Mouse (Mus musculus): ENCODE measurements around the gene Chst13. TPM values are rescaled to one million over a fixed set of nuclear protein-coding genes. Genes with fewer than 3 reads are reported as not detected.
A peak's percentile ranks its signal among the peaks of the same experiment; 100 is the strongest.

Gene Chst13
- total RNA-seq (2021) = not detected

DNA sequence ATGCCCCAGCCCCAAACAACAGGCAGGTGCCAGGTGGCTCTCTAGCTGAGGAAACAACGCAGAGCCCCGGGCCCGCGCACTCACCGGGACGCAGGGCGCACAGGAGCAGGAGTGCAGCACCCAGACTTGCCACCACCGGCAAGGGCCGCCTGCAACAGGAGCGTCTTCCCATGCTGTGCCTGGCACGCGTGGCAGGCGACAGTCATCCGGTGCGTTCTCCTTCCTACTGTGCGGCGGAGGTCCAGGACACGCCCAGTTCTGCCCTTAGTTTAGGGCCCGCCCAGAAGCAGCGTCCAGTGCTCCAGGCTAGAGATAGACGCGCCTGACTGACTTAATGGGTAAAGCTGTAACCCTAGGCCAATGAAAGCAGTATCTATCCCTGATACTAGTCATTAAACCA, at the start of gene Chst13:
Chst13 (minus strand) TSS at position 195 of the 400 bp plus-strand sequence.
- intact Hi-C loops (cut with DNase I) = loop anchor here (10.0 kb wide), 1 partner anchor 640 kb away; no protein-coding TSS in a partner anchor
- DNase-seq = peak; percentile 18 to 35

DNA sequence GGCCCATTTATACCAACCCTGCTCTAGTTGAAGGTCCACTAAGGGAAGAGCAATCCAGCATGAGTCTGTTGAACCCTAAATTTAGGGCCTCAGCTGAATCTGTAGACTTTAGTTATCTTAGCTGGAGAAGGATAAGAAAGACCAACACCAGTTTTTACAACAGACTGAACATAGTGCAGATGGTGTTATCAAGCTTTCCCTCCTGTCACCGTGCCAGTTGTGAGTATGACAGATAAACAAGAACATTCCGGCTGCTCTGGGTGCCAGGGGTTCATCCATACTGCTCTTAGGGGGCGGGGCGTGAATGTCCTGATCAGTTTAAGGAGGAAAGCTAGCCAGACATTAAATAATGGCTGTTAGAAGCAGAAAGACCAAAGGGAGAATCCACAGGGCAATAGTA, 49.7 kb upstream of the Chst13 start:
- intact Hi-C loops (cut with DNase I) = loop anchor here (5.0 kb wide), 1 partner anchor 48 kb away; no protein-coding TSS in a partner anchor
- DNase-seq = no peak

DNA sequence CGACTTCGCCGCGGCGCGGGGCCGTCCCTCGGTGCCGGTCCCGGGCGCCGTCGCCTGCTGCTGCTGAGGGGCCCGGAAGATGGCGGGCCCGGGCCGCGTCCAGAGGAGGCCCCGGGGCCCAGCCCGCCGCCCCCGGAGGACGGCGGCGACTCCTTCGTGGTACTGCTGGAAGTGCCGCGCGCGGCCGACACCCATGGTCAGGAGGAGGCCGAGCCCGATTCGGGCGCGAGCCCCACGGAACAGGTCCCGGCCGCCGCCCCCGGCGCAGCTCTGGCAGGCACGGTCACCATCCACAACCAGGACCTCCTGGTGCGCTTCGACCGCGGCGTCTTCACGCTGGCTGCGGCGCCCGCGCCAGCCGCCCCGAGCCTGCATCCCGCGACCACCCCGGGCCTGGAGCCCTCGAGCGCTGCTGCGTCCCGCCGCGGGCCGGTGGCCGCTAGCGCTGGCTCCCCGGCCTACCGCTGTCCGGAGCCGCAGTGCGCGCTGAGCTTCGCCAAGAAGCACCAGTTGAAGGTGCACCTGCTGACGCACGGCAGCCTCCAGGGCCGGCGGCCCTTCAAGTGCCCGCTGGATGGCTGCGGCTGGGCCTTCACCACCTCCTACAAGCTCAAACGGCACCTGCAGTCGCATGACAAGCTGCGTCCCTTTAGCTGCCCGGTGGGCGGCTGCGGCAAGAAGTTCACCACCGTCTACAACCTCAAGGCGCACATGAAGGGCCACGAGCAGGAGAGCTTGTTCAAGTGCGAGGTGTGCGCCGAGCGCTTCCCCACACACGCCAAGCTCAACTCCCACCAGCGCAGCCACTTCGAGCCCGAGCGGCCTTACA, 45.0 kb upstream of the Chst13 start:
- peak; percentile 46 to 50 for DNase-seq
- intact Hi-C loops (cut with DNase I) = loop anchor here (5.0 kb wide), 1 partner anchor 52 kb away; no protein-coding TSS in a partner anchor

DNA sequence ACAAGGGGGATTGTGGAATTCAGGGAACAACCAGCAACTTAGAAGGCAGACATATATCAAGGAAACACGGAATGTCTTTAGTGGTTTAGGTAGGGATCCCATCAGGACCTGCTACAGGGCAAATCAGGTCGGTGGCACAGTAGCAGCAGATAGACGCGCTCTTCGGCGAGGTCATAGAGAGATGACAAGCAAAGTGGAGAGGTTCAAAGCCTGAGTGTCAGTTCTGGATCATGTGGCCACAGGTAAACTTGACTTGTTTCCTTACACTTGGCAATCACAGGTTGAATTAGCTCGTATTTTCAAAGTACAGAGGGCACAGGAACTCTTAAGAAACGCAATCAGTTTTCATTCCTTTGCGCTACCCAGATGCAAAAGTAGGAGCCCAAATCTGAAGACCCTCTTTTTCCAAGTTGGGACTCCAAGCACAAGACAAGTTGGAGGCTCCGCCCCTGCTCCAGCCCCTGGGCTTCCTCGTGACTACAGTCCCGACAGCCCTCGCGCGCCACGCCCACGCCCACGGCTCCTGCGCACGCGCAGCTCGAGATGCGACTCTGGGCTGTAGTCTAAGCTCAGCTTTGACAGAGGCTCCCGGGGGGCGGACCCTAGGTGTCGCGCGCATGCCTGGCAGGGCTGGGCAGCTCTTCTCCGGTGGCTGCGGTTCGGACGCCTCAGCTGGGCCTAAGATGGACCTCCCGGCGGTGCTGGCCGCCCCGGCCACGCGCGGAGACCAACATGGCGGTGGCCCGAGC, 44.2 kb upstream of the Chst13 start, which contains the start of gene Zxdc:
Zxdc (plus strand) TSS at position 517 of the 749 bp plus-strand sequence.
- DNase-seq = peak; percentile 99 to 100
- intact Hi-C loops (cut with DNase I) = no loop called here

DNA sequence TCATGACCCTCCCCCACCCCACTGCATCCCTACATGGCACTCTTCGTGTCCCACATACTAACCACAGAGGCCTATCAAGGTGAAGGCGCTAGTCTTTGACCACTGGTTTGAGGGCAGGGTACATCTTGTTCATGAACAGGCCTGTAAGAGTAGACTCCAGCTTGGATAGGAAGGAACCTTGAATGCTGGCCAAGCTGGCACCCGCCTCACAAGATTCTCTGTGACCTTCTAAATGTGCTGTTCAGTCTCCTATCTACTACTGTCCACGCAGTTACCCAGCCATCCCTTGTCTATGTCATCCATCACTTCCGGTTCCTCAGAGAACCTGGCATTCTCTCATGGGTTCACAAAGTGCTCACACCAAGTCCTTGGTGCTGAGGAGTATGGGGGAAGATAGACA, 38.3 kb upstream of the Chst13 start:
- intact Hi-C loops (cut with DNase I) = no loop called here
- DNase-seq = no peak

GRCm38 (mm10) chr6:90360922-90361614, 36.1 kb upstream of the Chst13 start:
- intact Hi-C loops (cut with DNase I) = no loop called here
- peak in 1 of 2 experiments; percentile 23 for DNase-seq

DNA sequence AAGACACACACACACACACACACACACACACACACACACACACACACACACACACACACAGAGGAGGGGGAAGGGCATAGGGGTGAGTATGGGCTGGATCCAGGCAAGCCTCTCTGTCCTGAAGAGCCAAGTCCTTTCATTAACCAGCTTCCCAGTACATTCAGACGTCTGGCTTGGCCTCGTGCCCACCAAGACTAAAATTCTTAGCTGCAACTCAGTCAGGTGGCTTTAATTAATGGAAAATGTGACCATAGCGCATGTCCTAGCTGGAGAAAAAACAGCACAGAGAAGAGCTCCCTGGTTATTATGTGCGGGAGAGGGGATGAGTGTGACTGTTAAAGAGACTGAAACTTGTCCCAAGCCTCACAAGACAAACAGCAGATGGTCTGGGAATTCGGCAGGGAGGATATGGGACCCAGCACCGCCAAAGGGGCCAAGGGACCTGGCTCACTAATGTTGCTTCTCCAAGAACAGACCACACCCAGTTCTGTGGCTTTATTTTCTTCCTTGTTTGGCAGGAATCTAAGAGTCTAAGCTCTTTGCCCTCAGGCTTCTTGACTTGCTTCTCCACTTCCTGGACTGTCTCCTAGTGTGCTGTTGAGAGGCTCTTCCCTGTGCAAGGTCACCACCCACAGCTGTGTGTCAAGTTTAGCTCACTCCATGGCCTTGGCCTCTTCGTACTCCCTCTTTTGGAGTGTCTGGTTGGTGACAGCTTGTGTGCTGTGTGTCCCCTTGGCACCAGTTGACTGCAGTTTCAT, 35.2 kb upstream of the Chst13 start:
- intact Hi-C loops (cut with DNase I) = no loop called here
- DNase-seq = peak; percentile 65

GRCm38 (mm10) chr6:90359445-90359844, 34.5 kb upstream of the Chst13 start:
- DNase-seq = no peak
- intact Hi-C loops (cut with DNase I) = no loop called here

- peak; percentile 9 to 20 for DNase-seq
- intact Hi-C loops (cut with DNase I) = no loop called here
These were observed 33.2 kb upstream of the Chst13 start for GRCm38 (mm10) chr6:90358142-90358541.

GRCm38 (mm10) chr6:90350011-90350410, 25.0 kb upstream of the Chst13 start:
- intact Hi-C loops (cut with DNase I) = no loop called here
- no peak for DNase-seq

DNA sequence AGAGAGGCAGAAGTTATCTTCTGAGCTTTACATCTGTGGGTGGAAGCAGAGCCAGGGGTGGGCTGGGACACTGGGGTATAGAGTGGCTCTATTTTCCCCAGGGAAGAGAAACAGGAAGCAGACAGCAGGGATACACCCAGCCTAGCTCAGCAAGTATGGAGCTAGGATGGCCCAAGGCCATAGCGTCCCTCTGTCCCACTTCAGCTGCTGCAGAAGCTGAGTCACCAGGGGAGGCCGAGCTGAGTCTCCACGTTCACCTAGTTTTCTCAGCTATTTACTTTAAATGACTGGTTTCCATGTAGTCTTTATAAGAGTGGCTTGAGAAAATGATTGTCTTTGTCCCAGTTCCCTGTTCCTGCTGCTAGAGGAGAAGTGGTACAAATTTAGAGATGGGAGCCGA, 23.5 kb upstream of the Chst13 start:
- DNase-seq = no peak
- intact Hi-C loops (cut with DNase I) = no loop called here

GRCm38 (mm10) chr6:90347183-90347582, 22.2 kb upstream of the Chst13 start:
- intact Hi-C loops (cut with DNase I) = no loop called here

DNA sequence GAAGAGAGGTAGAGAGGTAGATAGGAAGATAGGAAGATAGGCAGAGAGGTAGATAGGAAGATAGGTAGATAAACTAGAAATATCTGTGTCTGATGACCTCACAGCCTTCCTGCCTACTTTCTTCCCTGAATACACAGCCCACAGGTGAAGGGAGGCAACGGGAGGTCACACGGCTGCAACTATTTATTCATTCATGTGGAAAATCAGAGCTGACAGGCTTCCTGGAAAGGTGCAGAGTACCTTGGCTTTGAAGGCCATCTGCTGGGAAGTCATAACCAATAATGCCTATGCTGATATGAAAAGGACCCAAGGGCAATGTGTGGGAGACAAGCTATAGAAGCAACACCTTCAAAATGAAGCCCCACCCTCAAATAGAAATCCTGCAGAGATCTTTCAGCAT, 17.4 kb upstream of the Chst13 start:
- intact Hi-C loops (cut with DNase I) = no loop called here

More at GRCm38 (mm10) chr6:90347183-90347582, 22.2 kb upstream of the Chst13 start:
- no peak for DNase-seq

DNA sequence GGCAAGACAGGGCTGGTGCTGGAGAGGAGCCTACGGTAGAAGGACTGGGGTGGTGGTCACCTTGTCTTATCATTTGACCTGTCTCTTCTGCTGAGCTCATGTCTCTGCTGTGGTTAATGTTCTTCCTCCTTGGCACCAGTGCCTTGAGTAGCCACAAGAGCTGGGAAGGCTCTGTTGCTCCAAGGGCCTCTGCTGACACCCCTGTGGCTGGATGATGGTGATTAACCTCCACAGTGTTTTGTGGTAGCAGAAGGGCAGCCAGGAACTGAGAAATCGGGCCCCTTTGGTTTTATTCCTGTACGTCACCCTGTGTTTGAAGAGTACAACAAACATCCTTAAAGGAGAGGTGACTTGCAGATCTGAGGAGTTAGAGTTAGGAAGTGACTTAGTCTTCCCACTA, 9.3 kb upstream of the Chst13 start:
- intact Hi-C loops (cut with DNase I) = no loop called here
- DNase-seq = no peak

More for the DNA sequence above, 17.4 kb upstream of the Chst13 start:
- no peak for DNase-seq

DNA sequence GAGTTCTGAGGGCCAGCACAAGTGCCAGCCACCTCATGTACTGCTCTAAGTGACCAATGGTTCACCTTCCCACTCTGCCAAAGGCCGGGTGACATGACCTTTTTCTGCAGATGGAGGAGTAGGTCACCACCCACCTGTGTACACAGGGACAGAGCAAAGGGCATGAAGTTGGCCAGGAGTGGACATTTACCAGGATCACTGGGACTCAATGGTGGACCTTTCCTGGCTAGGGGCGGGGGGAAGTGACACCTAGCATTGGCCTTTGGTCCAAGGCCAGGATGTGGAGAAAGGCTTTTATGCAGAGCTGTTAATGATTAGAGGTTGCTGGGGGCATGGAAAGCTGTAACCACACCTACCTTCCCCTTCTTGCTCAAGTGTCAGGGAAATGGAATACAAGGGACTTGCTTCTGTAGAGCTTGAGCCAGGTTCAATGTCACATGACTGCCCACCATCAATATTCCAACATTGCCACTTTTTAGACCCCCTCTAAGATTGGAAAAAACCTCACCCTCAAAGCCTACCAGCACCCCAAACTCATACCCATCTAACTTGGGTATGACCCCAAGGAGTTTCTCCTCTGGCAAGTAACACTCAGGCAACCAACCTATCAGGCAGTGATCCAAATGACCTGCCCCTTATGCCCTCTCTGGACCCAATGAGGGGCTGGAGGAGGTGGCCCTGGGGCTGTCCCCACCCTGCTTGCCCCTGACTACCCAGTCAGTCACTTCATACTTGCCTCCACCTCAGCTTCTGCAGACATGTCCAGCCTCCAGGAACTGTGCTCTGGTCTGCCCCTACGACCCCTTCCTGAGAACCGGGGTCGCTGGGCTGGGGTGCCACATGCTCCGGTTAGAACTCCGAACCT, 7.8 kb upstream of the Chst13 start, which contains the start of gene Uroc1:
Uroc1 (plus strand) TSS at position 724 of the 865 bp plus-strand sequence.
- intact Hi-C loops (cut with DNase I) = no loop called here
- DNase-seq = no peak

DNA sequence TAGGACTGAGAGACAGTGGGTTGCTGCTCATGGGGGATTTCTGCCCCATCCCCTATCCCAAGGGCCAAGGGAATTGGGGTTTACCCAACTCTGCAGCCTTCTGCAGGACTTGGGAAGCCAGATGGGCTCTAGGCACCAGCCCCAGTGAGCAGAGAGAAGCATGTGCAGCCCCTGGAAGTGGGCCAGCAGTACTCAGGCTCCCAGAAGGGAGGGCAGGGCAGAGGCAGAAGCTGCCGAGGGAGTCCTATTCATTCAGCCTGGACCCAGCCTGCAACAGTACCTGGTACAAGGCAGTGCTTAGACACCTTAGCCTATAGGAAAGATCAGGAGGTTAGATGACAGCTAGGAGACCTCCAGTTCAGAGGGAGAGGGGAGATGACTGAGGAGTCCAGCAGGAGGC, 5.0 kb upstream of the Chst13 start:
- intact Hi-C loops (cut with DNase I) = loop anchor here (10.0 kb wide), 1 partner anchor 645 kb away; no protein-coding TSS in a partner anchor
- DNase-seq = peak; percentile 65 to 70

GRCm38 (mm10) chr6:90327670-90328069, 2.7 kb upstream of the Chst13 start:
- DNase-seq = peak; percentile 18 to 25
- intact Hi-C loops (cut with DNase I) = loop anchor here (10.0 kb wide), 1 partner anchor 643 kb away; no protein-coding TSS in a partner anchor

DNA sequence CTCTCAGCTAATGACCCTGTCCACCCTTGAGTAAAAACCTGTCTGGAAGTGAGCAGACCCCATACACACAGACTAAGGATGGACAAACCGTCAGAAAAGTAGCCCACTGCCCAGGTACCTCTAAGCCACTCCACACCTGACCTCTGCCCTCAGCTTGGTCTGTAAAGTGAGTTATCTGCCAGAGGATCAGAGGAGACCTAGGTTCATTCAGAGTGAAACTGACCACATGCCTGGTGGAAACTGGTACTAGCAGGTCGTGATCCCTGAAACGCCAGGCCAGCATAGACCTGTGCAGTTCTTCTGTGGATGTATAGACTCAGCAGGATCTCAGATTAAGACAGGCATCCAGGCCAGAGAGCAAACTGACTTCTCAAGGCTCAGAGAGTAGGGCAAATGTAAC, 522 bp downstream of the Chst13 start:
- intact Hi-C loops (cut with DNase I) = loop anchor here (10.0 kb wide), 1 partner anchor 640 kb away; no protein-coding TSS in a partner anchor
- DNase-seq = no peak

DNA sequence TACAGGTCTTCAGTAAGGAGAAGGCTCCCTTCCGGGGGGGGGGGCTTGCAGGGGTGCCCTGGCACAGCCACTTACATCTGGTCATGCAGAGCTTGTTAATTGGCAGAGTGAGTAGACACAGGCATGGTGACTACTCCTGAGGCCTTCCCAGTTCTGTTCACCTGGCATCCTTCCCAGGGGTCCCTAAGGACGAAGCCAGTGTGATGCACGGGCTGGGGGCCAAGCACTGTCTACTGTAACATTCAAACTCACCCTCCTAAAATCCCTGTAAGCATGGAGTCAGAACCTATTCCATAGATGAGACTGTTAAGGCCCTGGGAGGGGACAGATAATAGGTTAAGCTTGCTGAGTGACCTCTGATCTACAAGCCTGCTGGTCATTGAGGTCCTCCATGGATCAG, 959 bp downstream of the Chst13 start:
- intact Hi-C loops (cut with DNase I) = loop anchor here (10.0 kb wide), 1 partner anchor 639 kb away; no protein-coding TSS in a partner anchor
- DNase-seq = peak in 1 of 2 experiments; percentile 24
